Mouse (Mus musculus): ENCODE measurements around the gene Tmem44.

Gene Tmem44

DNA sequence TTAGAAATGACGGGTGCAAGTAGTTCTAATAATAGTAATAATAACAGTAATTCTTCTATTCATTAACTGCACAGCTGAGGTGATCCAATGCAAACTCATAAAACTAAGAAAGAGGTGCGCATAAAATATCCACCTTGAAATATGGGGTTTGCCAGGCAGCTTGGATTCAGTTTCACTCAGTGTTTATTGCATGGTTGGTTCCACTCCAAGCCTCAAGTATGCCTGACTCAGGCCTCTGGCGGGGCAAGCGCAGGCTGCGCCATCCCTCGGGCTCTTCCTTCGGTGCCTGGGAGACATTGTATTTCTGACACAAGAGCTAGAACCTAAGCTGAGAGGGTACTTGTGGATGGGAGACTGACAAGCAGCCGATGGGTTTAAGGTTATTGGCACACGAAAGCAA is 32.0 kb downstream of the Tmem44 start:
- no peak for DNase-seq (ENCODE audit: low read depth, low spot score)

DNA sequence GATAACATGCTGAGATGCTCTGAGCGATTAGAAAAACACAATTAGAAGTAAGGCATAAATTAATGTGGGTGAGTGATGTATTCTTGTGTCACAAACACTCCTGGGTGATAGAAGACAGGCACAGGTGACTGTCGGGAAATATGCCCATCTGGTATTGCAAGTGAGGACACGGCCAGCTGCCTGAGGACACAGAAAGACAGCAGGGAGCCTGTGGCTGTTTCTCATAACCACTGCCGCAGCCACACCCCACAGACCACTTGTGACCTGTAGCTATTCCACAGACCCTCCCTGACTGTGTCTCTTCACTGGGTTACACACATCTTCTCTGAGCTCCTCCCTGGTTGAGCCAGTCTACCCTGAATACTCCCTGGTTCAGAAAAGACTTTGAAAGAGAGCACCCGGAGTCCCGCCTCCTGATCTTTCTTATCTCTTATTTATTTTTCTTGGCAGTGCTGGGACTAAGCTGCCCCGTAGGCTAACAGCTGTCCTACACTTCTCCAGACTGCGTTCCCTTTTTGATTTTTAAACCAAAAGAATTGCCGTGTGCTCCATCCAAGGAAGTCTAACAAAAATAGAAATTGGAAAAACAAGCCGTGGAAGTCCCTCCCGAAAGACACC is 32.9 kb downstream of the Tmem44 start:
- no peak for DNase-seq (ENCODE audit: low read depth, low spot score)

- no peak for DNase-seq (ENCODE audit: low read depth, low spot score)
Observed at GRCm38 (mm10) chr16:30516993-30517392, 33.6 kb downstream of the Tmem44 start.

GRCm38 (mm10) chr16:30515418-30515817 is 35.2 kb downstream of the Tmem44 start:
- DNase-seq (ENCODE audit: low read depth, low spot score) = no peak

GRCm38 (mm10) chr16:30513050-30514024 is 37.3 kb downstream of the Tmem44 start:
- DNase-seq (ENCODE audit: low read depth, low spot score) = peak; percentile 77

DNA sequence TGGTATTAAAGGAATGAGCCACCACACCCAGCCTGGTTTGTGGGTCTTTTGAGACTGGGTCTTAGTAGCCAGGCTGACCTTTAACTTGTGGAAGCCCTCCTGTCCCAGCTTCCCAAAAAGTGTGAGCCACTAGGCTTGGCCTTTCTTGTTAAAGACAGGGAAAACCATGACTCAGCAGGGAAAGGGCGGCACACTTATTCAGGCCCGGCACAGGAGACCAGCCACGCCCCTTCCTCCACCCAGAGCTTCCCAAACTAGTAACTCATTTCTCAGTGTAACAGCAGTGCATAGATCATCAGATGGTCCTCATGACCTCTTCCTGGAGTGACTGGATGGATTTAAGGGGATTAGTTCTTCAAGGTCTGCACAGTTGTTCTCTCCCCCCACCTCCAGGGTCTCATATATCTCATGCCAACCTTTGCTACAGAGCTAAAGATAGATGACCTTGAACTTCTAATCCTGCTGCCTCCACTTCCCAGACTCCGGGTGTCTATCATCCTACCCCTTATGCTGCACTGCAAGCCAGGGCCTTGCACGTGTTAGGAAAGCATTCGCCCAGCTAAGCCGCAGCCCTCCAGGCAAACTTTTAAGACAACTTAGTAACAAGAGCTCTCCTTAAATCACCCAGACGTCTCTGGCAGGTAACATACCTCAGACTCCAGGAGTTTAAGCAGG is 38.1 kb downstream of the Tmem44 start:
- DNase-seq (ENCODE audit: low read depth, low spot score) = peak; percentile 24

GRCm38 (mm10) chr16:30511563-30512340 is 38.9 kb downstream of the Tmem44 start:
- no peak for DNase-seq (ENCODE audit: low read depth, low spot score)

DNA sequence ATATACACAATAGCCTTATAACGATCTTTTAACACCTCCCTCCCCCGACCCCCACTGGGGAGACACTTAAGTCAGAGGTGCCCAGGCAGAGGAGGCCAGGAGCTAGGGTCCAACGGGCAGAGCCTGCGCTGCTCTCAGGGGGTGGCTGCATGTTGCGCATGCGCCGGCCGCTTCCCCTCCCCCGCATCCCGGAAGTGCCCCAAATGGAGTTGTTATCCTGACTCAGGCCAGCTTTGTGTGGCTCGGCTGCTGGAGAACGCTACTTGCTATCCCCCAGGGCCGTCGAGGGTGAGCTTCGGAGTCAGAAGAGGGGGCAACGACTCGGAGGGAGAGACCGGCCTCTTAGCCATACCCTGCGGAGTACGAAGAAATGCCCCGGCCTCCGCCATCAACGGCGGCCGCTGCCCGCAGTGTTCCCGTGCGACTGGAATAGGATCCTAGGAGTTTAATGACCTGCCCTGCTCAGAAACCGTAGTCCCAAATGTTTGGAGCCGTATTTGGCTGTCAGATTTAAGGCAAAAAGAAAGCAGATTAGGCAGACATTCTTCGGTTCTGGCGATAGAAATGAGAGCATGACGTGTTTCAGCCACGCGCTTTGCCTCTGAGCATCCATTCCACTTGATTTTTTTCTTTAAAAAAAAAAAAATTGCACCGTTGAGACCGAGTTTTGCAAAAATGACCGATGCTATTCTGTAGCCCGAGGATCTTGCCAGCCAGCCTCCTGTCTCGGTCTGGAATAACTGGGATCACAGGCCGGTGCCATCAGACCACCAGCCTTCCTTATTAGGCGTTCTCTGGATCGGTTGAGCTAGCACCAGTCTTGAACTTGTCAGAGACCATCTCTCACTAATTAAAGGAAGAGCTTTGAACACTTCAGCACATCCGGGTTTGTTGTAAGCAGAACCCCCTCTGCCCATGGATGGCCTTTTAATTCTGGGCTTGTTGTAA is 39.9 kb downstream of the Tmem44 start:
- peak; percentile 94 for DNase-seq (ENCODE audit: low read depth, low spot score)

DNA sequence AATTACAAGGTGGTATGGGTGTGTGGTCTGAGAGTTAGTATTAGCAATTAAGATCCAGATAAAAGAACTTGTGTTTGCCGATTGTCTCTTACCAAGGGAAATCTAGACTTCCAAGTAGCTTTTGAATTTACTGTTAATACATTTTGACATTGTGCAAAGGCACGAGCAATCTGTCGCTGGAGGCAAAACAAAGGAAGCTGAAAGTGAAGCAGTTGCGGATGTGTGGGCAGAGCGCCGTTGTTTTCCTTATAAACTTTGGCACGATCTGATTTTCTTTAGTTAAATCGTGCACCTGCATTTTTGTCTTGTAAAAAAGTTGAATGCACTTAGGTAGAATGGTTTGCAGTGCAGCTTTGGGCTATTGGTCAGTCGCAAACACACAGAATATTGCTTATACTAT is 40.6 kb downstream of the Tmem44 start:
- DNase-seq (ENCODE audit: low read depth, low spot score) = peak; percentile 45

DNA sequence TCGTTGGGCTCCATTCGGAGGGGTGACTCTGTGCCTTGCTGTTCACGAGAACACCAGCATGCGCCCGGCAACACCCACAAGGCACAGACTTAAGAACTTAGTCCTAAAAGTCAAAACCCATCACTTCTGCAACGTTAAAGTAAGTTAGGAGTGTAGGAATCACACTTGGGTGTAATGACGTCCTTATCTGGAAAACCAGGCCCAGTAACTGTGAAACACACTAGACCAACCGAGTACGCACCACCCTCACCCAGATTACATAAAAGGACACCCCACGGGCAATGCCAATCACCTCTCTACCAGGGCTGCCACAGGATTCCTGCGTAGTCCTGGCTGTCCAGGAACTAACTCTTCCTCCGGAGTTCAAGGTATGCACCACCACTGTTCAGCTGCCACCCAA is 41.3 kb downstream of the Tmem44 start:
- DNase-seq (ENCODE audit: low read depth, low spot score) = no peak

GRCm38 (mm10) chr16:30508738-30509137 is 41.9 kb downstream of the Tmem44 start:
- no peak for DNase-seq (ENCODE audit: low read depth, low spot score)

- DNase-seq (ENCODE audit: low read depth, low spot score) = no peak
Observed at GRCm38 (mm10) chr16:30507120-30507519, 43.5 kb downstream of the Tmem44 start.

GRCm38 (mm10) chr16:30505311-30506031 is 45.2 kb downstream of the Tmem44 start:
- DNase-seq (ENCODE audit: low read depth, low spot score) = no peak

DNA sequence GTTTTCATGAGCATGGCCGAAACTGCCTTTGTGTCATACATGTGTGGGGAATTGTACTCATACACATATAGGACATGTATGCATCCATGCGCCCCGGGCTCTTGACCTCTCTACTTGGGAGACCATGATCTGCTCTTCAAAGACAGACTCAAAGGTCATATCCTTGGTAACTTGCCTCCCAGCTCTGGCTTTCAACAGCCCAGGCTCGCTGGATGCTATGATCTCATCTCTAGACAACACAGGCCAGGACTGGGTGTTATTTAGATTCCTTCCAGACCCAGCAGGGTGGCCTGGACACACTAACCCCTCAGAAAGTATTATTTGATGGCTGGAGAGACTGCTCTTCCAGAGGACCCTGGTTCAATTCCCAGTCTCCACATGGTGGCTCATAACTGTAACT is 45.8 kb downstream of the Tmem44 start:
- DNase-seq (ENCODE audit: low read depth, low spot score) = no peak

DNA sequence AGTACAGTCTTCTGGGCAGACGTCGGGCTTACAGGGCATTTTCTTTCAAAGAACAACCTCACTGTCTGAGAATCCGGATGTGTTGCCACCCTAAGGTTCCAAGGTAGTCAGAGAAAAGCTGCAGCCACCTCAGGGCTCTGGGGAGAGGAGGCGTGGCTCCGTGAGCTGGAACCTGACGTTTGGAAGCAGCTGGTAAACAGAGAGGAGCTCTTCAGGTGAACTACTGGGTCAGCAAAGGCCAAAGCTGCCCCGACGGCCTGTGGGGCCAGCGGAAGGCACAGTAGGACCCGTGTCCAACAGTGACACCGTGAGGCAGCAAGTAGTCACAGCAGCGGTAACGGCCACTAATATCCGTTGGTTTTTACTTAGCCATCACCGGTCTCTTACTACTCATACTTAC is 46.7 kb downstream of the Tmem44 start:
- DNase-seq (ENCODE audit: low read depth, low spot score) = peak; percentile 56

- DNase-seq (ENCODE audit: low read depth, low spot score) = no peak
Observed at GRCm38 (mm10) chr16:30502221-30502891, 48.3 kb downstream of the Tmem44 start.

- no peak for DNase-seq (ENCODE audit: low read depth, low spot score)
Observed at GRCm38 (mm10) chr16:30501621-30502020, 49.0 kb downstream of the Tmem44 start.

DNA sequence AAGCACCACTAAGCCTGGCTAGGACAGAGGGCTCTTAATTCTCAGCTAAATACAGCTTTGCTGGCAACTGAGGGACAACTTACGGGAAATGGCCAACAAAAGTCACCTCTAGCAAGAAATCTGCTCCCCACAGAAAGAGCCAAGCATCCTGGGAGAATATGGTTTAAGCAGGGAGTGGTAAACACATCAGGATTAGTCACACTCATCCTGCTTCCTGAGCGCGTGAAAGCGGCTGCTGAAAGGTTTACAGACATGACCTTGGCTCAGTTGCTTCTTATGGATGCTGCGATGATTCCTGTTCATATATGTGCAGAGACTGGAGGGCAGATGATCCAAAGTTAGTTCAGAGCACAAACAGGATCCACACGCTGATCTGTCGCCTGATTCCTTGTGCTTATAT is 50.4 kb downstream of the Tmem44 start:
- DNase-seq (ENCODE audit: low read depth, low spot score) = no peak
